Mouse (Mus musculus) heart, postnatal 4 days (tissue): ENCODE measurements around the gene Syt2. TPM values are rescaled to one million over a fixed set of nuclear protein-coding genes. Genes with fewer than 3 reads are reported as not detected.

Source experiments
- DNase-seq: peaks from one replicate; pipeline ENCODE4 v3.0.0; 2021
- microRNA-seq, 2 experiments: library from miRNA; unstranded; fragments of <30 nt; microRNA quantifications; one replicate each; pipeline ENCODE4 v1.2.0; 2021 to 2022
- total RNA-seq, 2 experiments: library from RNA; stranded (reverse); gene quantifications; 2 replicates each; pipeline ENCODE4 v1.2.3; 2021

Gene Syt2
- total RNA-seq, 2 experiments from 2014 or later, result 0.05 TPM; not detected in 1

- no peak for DNase-seq
Measured at GRCm38 (mm10) chr1:134774728-134775287, 128.3 kb downstream of the Syt2 start.

- DNase-seq, result no peak
Measured at GRCm38 (mm10) chr1:134775631-134776030, 129.2 kb downstream of the Syt2 start.

DNA sequence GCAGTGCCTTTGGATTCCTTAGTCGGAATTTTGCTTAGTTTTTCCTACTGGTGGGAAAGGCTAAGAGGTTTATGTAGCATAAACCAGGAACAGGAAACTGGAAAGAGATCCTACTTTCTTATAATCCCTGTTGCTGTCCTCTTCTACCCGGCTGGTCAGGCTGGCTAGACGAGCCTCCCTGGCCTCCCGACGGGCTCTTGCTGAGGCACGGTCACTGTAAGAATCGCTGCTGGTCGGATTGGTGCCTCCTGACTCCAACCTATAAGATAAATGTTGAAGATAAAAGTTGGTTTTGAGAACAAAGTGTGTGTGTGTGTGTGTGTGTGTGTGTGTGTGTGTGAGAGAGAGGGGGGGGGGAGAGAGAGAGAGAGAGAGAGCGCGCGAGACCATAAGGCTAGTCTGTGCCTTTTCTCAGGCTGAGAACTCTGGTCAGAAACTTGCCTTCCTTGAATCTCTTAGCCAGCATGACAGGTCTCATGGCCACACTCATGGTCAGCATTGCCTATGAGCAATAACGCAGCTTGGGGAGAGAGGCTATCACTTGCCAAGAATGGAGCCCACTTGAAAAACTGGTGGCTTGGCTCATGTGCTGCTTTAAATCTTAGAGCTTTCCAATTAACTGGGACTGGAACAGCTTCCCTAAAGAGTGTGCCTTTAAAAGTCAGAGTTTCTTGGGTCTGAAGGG is 130.9 kb downstream of the Syt2 start:
- no peak for DNase-seq

- no peak for DNase-seq
Measured at GRCm38 (mm10) chr1:134777936-134778548, 131.6 kb downstream of the Syt2 start.

GRCm38 (mm10) chr1:134782797-134783196 is 136.3 kb downstream of the Syt2 start:
- DNase-seq, result no peak

DNA sequence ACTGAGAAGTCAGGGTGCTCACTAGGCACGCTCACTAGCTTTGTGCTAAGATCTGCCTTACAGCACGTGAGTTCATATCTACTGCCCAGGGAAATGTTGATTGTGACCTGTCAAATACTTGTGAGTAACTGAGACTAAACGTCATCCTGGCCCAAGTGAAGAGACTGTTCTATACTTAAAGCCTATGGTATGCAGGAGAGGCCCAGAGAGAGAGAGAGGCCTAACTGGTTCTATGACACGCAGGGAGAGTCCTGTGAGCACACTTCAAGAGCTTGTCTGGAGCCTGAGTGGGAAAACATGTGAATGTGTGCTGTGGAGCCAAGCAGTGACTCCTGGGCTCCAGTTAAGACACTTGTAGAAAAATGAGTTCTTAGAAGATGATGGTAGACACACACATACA is 137.5 kb downstream of the Syt2 start:
- DNase-seq, result no peak

GRCm38 (mm10) chr1:134784481-134784880 is 138.0 kb downstream of the Syt2 start:
- DNase-seq, result no peak

- no peak for DNase-seq
Measured at GRCm38 (mm10) chr1:134784911-134785310, 138.4 kb downstream of the Syt2 start.

DNA sequence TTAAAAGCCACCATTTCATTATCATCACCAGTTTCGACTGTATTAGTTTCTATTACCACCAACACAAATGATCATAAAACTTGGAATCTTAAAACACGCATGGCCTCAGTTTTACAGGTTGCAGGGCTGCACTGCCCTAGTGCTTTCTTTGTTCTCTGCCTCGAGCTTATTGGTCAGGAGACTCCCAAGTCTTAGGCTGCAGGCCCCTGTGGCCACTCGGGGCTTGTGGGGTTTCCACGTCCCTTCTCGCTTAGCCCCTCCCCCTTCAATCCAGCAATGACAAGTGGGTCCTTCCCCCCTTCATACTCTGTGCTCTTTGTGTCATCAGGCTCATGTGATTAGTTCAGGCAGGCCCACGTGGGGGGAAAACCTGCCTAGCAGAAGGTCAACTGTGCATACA is 141.6 kb downstream of the Syt2 start:
- no peak for DNase-seq

- no peak for DNase-seq
Measured at GRCm38 (mm10) chr1:134790716-134791439, 144.4 kb downstream of the Syt2 start.

DNA sequence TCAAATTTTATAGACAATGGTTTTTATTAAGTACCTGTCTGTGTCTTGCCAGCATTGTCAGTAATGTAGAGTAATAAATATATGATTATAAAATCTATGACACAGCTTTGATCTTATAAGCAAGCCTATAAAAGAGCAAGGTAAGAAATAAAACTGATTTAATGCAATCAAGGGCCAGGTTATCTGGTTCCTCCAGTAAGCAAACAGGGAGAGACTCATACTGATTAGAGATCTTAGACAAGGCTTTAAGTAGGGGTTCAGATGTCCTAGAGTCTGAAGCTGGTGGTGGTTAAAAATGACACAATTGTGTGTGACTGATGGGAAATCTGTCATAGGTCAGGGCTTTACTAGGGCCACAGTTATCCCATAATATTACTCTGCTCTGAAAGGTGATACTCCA is 145.0 kb downstream of the Syt2 start:
- no peak for DNase-seq

GRCm38 (mm10) chr1:134796076-134796475 is 149.6 kb downstream of the Syt2 start:
- DNase-seq, result no peak

- no peak for DNase-seq
Measured at GRCm38 (mm10) chr1:134796536-134796935, 150.1 kb downstream of the Syt2 start.

- DNase-seq, result no peak
Measured at GRCm38 (mm10) chr1:134801758-134802157, 155.3 kb downstream of the Syt2 start.

DNA sequence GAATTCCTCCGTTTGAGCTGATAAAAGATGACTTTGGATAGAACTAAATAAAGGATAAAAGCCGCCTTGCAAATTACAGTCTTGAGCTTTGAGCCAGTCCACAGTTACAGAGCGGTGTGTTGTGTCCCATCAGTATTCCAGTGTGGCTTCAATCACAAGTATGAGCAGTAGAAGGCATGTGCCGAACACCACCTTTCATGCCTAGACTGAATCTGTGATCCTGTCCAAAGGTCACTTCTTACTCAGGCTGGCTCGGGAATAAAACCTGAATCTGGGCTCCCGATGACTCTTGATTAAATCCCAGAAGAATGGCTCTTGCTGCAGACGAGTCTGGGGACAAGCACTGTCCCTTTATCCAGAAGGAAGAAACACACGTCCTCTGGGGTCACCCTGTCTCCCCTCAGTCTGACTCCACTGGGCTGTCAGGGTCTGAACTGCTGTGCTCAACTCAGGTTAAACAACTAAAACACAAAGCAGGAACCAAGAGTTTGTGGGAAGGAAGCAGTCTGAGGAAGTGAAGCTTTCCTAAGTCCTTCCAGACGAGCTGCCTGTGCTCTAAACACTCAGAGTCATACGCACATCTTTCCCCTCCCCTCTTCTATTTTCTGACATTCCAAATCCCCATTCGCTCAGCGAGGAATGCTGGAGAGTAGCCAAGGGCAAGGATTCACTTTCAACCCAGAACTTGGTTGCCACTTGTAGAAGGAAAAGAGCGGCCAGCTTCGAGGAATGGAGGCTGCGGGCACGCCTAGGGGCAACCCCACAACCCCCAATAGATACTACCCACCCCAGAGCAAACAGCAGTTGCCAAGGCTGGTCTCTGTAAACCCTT is 157.0 kb downstream of the Syt2 start:
- peak; percentile 86 for DNase-seq

DNA sequence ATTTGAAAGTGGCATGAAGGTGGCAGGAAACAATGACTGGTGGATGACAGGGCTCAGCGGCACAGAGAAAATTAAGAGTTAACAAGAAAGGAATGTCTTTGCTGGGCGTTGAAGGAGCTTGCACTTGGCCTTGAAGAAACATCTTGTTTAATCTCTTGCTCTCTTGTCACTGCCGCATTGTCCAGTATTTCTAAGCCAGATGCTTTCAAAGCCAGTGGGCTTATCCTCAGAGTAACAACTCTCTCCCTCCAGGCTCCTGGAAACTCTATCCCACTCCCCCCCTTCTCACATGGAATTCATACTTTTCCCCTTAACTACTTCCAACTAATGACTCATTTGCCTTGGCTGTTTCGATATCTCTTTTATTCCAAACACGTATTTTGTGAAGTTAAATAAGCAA is 157.9 kb downstream of the Syt2 start:
- peak; percentile 32 for DNase-seq

DNA sequence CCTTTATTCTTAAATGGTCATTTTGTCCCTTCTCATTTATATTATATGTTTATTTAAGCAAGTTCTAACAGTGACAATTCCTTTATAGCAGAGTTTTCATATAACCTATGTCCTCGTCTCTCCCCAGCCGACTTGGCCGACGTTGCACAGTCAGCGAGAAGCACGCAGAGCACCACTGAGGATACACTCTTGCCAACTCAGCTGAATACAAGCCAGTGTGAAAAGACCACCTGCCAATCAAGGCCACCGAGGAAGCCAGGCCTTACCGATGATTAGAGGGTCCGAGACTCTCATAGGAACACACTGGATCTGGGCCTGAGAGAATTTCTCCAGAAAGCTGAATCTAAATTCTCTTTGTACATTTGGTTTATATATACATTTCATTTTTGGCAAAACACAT is 159.0 kb downstream of the Syt2 start:
- no peak for DNase-seq

Small RNA genes within 50 kb of the gene (microRNA-seq; reads per million reads assigned to microRNA genes)
- gene Gm22232, result 0 reads per million in 2 experiments

Other genes starting within 250 kb of the Syt2 start
- gene Cyb5r1, start 241.1 kb upstream of the Syt2 start, total RNA-seq, result 10 to 100 TPM; 31.0 to 31.1 TPM
- 100 to 1,000 TPM; 126 to 130 TPM for gene Adipor1, start 231.3 kb upstream of the Syt2 start, total RNA-seq
- gene Klhl12, start 191.1 kb upstream of the Syt2 start, total RNA-seq, result 10 to 100 TPM; 18.5 to 18.7 TPM
- gene Rabif, start 152.0 kb upstream of the Syt2 start, total RNA-seq, result 10 to 100 TPM; 12.6 to 12.7 TPM
- gene Mgat4e, start 97.0 kb upstream of the Syt2 start, total RNA-seq, result not detected
- gene Kdm5b, start 86.5 kb upstream of the Syt2 start, total RNA-seq, result 10 to 100 TPM; 27.8 to 28.6 TPM